Mouse (Mus musculus) spleen, postnatal 14 days (tissue): ENCODE measurements around the gene Tubg2.
"Not testable (repeated sequence)": the region's sequence is repeated elsewhere in the genome, so short reads cannot be mapped to it uniquely, and the experiment has no call there.

Experiments
- DNase-seq, 2 experiments: peaks; one replicate each; pipeline ENCODE4 v3.0.0; 2021 to 2022; ENCODE audit warnings: low spot score in 2 of 2

Tubg2 gene

DNA sequence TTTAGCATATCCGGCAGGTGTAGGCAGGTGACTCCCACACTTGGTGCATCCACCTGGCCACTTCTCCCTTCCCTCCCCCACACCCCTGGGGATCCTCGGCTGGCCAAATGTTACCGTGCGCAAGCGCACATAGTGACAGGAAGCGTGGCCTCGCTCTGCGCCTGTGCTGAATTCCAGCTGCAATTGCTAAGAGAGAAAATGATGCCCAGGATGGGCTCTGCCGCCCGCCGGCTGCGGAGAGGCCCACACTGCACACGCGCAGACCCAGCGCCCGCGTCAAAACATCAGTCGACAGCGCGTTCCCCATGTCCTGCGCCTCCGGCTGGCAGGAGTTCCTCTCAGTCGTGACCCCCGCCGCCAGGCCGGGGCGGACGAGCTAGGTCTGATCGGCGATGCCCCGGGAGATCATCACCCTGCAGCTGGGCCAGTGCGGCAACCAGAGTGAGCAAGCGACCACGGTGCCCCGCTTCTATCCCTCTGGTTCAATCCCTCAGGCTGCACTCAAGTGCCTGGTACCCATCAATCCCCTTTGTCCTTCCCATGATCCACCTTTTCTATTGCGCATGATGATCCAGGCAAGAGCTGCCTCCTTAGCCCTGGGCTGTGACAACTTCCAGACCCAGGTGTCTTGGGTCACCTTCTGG lies at the start of gene Tubg2:
Gene Tubg2, plus strand, starts transcription at position 180 of the 644 bp plus-strand sequence.
- DNase-seq = no peak

DNA sequence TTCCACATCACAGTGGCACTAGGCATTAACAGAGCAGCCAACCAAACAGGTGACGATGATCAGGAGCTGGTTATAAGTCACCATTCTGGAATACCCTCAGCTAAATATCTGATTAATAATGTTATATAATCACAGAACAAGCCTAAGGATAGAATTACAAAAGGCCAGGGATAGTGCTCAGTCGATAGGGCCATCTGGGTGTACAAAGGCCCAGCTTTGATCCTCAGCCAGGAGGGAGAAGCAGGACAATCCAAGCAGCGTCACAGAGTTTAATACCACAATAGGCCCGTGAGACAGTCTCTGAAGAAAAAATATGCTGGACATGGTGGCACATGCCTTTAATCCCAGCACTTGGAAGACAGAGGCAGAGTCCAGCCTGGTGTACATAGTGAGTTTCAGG lies 46.4 kb upstream of the Tubg2 start:
- no peak for DNase-seq

DNA sequence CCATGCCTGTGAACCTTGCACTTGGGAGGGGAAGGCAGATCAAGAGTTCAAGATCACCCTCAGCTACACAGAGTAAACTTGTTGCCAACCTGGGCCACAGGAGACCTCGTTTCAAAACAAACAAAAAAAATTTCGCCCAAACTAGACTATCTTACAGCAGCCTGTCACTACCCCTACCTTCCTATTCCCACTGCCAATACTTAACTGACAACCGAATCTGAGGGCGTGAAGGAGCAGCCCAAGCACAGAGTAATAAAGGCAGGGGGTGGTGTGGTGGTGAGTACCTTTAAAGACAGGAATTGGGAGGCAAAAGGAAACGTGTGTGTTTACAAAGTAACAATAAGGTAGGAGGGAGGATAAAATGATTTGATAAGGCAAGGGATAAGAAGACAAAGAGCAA lies 45.0 kb upstream of the Tubg2 start:
- no peak for DNase-seq

DNA sequence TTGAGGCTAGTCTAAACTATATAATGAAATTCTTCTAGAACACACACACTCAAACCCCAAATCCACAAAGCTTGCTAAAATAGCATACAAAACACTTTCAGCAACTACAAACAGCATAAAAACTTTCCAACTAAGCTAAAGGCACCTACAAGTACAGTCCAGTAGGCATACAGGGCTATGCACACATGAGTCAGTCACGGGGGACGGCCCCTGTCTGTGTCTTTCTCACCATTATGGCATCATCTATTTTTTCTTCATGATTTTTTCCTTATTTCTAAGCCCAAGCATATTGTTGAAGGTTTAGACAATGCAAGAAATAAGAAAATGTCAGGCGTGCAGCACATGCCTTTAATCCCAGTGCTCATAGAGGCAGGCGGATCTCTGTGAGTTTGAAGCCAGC lies 44.5 kb upstream of the Tubg2 start:
- no peak for DNase-seq

DNA sequence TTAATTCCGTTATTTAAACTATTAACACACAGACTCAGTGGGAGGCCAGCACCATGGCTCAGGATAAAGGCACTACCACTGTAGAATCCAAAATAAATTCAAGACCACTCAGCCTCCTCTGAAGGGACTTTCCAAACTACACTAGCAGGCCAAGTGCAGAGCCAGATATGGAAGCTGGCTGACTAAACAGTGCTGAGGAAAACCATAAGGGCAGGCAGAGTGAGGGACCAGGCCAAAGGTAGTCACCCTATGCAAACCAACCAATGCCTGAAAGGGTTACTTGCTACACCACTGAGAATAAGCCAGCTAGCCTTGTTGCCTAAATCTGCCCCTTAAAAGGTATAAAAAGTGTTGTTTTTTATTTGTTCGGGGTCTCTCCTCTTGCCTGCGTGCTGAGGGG lies 43.5 kb upstream of the Tubg2 start:
- DNase-seq = no peak

DNA sequence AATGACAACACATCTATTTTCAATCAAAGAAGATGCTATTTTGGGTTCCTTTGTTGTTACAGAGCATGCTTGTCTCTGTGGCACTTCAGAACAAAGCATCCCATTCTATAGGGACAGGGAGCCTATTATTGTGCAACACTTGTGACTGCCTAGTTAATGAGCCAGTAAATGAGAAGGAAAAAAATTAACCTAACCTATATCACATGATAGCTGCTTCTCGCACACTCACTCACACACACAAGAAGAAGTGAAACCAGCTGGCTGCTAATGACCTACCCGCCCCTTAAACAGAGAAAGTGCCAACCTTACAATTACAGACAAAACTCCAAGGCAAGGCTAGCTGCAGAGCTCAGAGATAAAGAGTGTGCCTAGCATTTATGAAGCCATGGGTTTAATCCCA lies 40.1 kb upstream of the Tubg2 start:
- no peak for DNase-seq

DNA sequence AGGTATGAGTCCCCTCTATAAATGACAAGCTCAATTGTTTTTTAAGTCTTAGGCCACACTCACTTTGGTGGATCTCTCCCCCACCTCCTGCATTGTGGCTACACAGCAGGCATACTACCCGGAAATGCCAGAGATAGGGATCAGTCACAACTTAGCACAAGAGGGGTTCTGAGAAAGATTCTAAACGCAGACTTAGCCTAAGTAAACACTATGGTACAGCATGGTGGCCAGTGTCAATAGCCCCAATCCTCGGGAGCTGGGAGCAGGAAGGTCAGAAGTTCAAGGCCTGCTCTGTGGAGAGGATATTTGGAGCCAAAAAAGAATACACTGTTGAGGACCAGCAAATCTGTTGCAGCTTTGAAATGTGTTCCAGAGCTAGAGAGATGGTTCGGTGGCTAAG lies 37.6 kb upstream of the Tubg2 start:
- no peak for DNase-seq

DNA sequence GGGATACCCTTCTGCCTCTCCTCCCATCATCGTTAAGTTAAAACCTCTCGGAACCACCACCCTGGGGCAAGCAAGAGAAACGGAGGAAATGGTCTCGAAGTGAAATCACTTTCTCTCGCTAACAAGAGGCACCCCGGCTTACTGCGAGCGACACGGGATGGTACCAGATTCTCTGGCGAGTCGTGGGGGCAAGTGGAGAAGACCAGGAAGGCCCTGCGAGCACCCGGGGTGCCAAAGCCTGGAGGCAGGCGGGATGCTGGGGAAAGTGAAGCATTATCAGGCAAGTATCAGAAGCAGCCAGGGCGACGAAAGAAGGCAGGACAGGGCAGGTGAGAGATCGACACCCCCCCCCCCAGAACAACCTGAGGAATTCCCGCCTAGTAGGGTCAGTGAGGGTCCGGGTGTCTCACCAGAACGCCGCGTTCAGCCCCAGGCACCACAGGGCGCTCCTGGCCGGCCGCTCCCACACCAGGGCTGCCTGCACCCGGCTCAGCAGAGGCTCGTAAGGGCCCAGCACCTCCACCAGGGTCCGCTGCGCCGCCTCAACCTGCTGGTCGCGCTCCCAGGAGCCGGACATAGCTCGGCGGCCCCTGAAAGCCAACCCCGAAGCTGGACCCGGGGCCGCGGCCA lies 36.5 kb upstream of the Tubg2 start:
- peak in 1 of 2 experiments; percentile 15 for DNase-seq

DNA sequence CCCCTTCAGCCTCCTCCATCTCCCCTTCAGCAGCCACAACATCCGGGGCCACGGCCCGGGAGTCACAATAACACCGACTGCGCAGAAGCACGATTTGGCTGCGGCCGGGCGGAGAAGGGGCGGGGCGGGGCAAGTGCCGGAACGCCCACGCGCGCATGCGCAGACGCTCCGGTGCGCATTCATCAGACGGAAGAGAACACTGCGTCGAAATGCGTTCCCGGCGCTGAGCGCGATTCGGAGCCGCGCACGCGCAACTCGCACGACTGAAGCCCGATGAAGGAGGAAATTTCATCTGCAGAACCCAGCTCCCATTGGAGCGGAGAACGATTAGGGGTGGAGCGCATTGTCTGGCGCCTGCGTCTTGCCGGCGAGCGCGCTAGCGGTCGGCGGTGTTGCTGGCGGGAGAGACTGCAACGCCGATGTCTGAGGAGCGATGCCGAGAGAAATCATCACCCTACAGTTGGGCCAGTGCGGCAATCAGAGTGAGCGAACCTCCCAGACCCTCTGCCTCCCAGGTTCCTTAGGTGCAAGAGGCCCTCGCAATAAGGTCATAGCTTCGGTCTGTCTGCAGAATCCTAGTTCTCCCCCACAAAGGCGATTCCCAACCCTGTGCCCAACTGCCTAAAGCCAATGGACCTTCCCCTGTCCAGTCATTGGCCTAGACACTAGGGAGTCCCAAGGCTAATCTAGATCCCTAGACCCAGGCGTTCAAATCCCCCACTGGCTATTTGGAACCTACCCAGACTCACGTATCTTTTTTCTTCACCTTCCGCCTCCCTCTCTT lies 35.8 kb upstream of the Tubg2 start, which contains the start of the genes Retreg3 and Tubg1:
Gene Retreg3, minus strand, starts transcription at position 133 of the 784 bp plus-strand sequence.
Gene Tubg1, plus strand, starts transcription at position 178 of the 784 bp plus-strand sequence.
- peak; percentile 98 to 99 for DNase-seq

DNA sequence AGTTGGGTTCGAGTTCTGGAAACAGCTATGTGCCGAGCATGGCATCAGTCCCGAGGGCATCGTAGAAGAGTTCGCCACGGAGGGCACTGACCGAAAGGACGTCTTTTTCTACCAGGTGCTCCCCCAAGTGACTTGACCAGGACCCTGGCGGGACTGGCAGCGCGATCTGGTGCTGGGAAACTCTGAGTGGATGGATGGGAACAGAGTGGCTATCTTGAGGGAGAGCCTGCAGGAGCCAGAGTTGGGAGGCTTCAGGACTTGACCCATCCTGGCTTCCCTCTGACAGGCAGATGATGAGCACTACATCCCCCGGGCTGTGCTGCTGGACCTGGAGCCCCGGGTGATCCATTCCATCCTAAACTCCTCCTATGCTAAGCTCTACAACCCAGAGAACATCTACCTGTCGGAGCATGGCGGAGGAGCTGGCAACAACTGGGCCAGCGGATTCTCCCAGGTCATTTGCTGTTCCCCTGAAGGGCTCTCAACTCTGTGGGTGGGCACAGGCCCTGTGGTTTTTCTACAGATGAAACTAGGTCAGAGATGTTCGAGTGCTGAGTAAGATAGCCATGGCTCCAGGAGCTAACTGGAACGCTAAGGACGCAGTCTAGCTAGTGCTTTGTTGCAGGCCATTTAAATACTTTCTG lies 35.0 kb upstream of the Tubg2 start:
- peak in 1 of 2 experiments; percentile 6 for DNase-seq

DNA sequence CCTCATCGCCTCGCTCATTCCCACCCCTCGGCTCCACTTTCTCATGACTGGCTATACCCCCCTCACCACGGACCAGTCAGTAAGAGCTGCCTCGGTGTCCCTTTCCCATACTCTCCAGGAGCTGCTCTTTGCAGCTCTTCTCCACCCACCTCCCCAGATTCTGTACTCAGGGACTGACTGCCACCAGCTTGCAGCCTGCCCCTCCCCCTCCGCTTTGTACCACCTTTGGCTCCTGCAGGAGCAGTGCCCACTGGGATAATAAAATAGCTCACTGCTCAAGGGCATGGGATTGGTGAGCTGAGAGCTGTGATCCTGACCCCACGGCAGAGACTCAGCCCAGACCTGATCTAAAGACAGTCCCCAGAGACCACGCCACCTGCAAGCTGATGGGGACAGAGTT lies 31.2 kb upstream of the Tubg2 start:
- DNase-seq = not testable (repeated sequence)

DNA sequence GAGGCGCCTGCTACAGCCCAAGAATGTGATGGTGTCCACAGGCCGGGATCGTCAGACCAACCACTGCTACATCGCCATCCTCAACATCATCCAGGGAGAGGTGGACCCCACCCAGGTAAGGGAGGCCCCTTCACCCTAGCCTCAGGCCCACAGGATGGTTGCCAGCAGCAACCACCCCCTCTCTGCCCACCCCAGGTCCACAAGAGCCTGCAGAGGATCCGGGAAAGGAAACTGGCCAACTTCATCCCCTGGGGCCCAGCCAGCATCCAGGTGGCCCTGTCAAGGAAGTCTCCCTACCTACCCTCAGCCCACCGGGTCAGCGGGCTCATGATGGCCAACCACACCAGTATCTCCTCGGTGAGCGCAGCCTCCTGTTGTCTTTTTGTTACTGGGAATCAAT lies 30.7 kb upstream of the Tubg2 start:
- not testable (repeated sequence) for DNase-seq

DNA sequence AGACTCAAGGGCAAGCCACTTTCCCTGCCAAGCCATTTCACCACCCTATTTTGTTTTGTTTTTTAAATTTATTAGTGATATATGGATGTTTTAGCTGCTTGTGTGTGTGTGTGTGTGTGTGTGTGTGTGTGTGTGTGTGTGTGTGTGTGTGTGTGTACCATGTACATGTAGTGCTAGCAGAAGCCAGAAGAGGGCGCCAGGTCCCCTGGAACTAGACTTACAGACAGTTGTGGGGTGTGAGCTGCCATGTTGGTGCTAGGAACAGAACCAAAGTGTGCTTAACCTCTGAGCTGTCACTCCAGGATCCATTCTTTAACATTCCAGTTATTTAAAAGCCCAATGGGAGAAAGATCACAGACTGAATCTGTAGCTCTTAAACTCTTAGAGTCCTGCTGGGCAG lies 28.6 kb upstream of the Tubg2 start:
- no peak for DNase-seq

DNA sequence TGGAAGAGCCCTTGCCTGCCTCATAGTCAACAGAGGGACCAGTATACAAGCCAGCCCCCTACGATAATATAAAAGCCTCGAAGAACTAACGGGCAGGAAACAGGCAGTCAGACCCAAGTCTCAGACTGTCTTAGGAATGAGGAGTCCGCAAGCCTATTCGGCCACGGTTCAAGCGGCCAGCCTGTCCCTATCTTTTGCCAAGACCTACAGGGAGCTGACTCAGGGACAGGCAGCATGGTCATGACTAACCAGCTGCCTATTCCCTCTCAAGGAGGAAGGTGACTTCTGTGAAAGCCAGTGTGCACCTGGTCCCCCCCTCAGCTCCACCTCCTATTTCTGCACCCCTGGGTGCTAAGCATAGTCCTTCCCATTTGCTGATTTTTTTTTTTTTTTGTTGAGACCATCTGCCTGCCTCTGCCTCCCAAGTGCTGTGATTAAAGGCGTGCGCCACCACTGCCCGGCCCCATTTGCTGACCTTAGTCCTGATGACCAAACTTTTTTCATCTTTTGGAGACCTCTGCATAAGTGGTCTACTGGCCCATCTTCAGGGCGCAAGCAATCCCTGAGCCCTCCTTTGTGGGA lies 26.6 kb upstream of the Tubg2 start:
- no peak for DNase-seq

DNA sequence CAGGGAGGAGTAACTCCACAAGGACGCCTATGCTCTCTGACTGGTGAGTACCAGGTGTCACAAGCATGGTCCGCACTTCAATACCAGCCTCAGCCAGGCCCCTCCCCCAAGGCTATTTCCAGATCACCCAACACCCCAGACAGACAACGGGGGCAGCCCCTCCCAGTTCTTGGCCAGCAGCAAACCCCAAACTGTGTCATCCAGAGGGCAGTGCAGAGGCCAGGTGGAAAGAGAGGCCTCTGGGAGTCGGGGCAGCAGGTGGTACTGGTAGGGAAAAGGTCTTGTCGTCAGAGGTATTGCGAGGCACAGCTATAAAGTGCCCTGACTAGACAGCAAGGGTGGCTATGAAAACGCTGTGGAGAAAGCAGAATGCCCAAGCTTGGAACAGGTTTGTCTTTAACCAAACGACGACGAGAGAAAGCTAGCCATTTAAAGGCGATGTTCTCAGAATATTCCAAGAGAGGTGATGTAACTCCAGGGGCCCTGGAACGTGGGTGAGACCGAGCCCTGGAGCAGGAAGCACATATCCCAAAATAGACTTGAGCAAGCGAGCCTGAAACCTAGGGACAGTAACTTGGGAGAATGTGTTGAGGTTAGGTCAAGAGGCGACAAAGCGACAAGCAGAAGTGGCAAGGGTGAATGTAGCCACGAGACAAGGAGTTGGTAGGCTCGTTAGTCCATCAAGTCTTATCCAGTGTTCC lies 25.5 kb upstream of the Tubg2 start:
- DNase-seq = no peak

DNA sequence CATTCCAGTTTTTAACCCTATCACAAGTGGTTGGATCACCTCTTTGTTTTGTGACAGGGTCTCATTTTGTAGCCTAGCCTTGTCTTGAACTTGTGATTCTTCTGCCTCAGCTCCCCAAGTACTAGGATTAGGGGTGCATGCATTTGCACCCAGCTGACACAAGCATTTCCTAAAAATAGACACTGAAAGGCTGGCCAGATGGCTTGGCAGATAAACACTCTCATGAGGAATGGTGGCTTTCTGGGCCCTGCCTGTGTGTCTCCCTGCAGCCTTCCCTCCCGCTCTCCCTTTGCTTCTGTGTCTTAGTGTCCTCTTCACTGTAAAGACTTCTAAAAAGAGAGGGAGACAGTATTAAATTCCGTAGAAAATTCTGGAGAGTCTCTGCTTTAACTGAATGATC lies 24.5 kb upstream of the Tubg2 start:
- no peak for DNase-seq

DNA sequence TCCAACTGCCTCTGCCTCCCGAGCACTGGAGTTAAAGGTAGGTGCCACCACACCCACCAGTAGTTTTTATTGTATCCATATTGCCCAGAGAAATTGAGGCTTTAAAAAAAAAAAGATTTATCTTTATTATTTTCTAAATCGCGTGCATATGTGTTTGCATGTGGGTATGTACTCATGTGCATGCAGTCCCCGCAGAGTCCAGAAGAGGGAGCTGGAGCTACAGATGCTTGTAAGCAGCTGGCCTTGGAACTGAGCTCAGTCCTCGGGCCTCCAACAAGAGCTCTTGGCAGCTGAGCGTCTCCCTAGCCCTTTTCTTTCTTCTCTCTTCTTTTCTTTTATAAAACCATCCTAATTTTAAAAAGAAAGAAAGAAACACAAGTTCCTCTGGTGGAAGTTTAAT lies 24.0 kb upstream of the Tubg2 start:
- peak in 1 of 2 experiments; percentile 16 for DNase-seq

DNA sequence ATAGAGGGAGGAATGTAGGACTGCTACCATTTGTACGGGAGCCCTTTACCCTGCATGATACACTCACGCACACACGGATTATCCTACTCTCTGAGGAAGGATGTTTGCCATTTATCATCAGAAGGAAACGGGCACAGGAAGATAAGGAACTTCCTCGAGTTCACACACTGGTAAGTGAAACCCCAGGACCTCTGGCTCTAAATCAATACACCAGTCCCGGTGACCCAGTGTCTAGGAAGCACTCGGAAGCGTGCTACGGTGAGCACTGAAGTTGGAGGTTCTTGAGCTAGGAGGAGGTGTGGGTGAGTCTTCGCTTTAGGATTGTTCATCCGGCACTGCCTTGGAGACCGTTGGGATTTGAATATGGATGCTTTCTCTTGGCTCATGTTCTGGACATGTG lies 22.7 kb upstream of the Tubg2 start:
- DNase-seq = no peak

DNA sequence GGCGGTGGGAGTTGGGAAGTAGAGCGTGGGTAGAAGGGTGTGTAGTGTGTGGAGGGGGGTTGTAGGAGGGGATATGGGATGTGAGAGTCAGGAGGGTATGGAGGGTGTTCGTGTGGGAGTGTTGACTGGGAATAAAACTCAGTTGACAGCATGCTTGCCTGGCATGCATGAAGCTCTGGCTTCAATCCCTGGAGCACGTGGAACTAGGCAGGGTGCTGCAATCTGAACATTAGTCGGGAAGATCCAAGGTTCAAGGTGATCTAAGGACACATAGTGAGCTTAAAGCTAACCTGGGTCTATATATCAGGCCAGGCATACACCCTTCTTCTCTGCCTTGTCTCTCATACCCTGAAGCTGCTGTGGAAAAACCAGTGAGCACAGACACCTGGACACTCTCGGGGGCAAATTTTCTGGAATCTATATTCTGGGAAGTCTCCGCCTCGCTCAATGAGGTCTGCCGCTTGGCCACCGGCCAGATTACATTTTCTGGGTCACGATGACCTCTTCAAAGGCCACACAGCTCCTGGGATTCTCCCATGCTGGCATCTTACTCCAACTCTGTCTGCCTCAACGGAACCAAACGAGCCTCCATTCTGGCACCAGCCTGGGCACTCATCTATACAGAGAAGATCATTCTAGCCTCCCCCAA lies 21.4 kb upstream of the Tubg2 start:
- DNase-seq = no peak

DNA sequence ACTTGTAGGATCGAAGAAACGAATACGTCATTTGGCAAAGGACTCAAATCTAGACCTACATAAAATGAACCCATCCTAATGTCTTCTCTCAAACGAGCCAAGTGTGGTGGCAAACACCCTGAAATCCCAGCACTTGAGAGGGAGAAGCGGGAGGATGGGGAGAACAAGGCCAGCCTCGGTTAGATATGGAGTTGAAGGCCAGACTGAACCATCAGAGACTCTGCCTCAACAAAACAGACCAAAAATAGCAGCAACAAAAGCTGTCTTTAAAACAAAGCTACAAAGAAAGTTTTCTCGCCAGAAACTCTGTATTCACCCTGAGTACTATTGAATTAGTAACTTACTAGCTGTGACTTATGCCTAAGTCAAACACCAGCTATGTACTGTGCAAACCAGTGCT lies 18.7 kb upstream of the Tubg2 start:
- no peak for DNase-seq
